Mouse (Mus musculus): Measurements from ENCODE around the gene Vmn1r14. TPM values are rescaled to one million over a fixed set of nuclear protein-coding genes. Genes with fewer than 3 reads are reported as not detected.

The Vmn1r14 gene
- not detected for polyA plus RNA-seq (2017; shearing (Covaris generic))

DNA sequence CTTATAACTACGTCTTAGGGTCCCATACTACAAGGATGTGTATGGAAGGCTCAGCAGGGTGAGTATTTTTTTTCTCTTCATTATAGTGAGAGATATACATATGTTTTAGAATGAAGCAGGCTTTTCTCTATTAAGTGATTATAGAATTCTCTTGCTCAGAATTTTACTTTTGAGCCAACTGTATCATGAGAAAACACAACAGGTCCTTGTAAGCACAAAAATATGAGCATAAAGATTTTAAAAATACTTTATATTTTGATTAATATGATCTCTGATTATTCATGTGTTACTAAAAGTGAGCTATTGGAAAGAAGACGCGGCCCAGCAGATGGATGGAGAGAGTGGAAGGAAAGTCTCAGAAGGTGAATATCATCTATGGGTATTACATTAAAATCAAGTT, at the start of gene Vmn1r14:
TSS of gene Vmn1r14 (plus strand) at position 301 of the 400 bp plus-strand sequence.

DNA sequence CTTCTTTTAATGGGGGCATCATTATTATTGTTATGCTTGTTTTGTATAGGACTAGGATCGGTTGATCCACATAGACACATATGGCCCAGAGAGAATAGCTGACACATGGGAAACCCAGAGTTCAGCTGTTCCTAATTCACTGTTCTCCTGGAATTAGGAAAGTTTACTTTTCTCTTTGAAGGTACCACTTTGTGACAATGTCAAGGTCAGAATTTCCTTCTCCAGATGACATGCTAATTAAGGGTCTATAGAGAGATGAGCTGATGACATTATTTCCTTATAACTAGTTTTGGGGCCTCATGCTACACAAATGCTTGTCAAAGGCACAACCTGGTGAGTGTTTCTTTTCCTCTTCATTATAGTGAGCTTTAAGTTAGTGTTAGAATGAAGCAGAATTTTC, 28.5 kb upstream of the Vmn1r14 start, which contains the start of gene Vmn1r13:
TSS of gene Vmn1r13 (plus strand) at position 301 of the 400 bp plus-strand sequence.

DNA sequence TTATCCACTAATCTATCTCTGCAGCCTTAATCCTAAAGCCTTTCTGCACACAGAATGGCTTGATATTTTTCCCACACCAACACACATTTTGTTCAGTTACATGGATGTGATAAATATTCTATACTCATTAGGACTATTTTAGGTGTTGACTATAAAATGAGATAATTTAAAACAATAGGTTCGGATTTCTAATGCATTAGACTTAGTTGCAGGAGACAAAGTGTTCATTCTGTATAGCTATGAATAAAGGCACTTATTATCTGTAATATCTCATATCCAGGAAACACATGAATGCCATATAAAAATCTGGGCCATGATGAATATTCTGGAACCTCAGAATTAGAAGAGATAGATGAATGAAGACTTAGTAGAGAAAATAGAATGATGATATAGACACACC, 26.2 kb downstream of the Vmn1r14 start, which contains the start of gene Vmn1r15:
TSS of gene Vmn1r15 (plus strand) at position 301 of the 400 bp plus-strand sequence.

Other genes with a start within 250 kb of the Vmn1r14 start
- gene Vmn1r6, start 234.4 kb upstream of the Vmn1r14 start, polyA plus RNA-seq (2017; shearing (Covaris generic)) = not detected
- not detected for gene Vmn1r7, start 206.4 kb upstream of the Vmn1r14 start, polyA plus RNA-seq (2017; shearing (Covaris generic))
- not detected for gene Vmn1r8, start 199.4 kb upstream of the Vmn1r14 start, polyA plus RNA-seq (2017; shearing (Covaris generic))
- gene Vmn1r9, start 164.9 kb upstream of the Vmn1r14 start, polyA plus RNA-seq (2017; shearing (Covaris generic)) = not detected
- not detected for gene Vmn1r10, start 122.2 kb upstream of the Vmn1r14 start, polyA plus RNA-seq (2017; shearing (Covaris generic))
- gene Vmn1r11, start 98.2 kb upstream of the Vmn1r14 start, polyA plus RNA-seq (2017; shearing (Covaris generic)) = not detected
- gene Vmn1r12, start 74.8 kb upstream of the Vmn1r14 start, polyA plus RNA-seq (2017; shearing (Covaris generic)) = 0.04 TPM
- gene Vmn1r13, start 28.4 kb upstream of the Vmn1r14 start, polyA plus RNA-seq (2017; shearing (Covaris generic)) = 0.21 TPM
- not detected for gene Vmn1r15, start 26.3 kb downstream of the Vmn1r14 start, polyA plus RNA-seq (2017; shearing (Covaris generic))
- not detected for gene Vmn1r16, start 97.8 kb downstream of the Vmn1r14 start, polyA plus RNA-seq (2017; shearing (Covaris generic))
- not detected for gene Vmn1r17, start 132.0 kb downstream of the Vmn1r14 start, polyA plus RNA-seq (2017; shearing (Covaris generic))
- not detected for gene Vmn1r18, start 164.1 kb downstream of the Vmn1r14 start, polyA plus RNA-seq (2017; shearing (Covaris generic))
- gene Vmn1r19, start 172.1 kb downstream of the Vmn1r14 start, polyA plus RNA-seq (2017; shearing (Covaris generic)) = not detected
- gene Vmn1r20, start 197.2 kb downstream of the Vmn1r14 start, polyA plus RNA-seq (2017; shearing (Covaris generic)) = not detected

Measured in CD4-positive, CD25-positive, alpha-beta regulatory T cell, adult 9 weeks (primary cell).